Mouse (Mus musculus) central nervous system, embryonic 18 days (tissue): ENCODE results near the gene Wfikkn1. TPM values are rescaled to one million over a fixed set of nuclear protein-coding genes. Genes with fewer than 3 reads are reported as not detected.

Experiments used
- polyA plus RNA-seq: library from polyadenylated mRNA; depleted of rRNA; stranded (reverse); fragments of >200 nt; gene quantifications from 2 replicates; pipeline ENCODE4 v1.2.3, GENCODE M21; 2012; rRNA removed

The Wfikkn1 gene
- 0.39 and 0.40 TPM in 2 replicates for polyA plus RNA-seq

DNA sequence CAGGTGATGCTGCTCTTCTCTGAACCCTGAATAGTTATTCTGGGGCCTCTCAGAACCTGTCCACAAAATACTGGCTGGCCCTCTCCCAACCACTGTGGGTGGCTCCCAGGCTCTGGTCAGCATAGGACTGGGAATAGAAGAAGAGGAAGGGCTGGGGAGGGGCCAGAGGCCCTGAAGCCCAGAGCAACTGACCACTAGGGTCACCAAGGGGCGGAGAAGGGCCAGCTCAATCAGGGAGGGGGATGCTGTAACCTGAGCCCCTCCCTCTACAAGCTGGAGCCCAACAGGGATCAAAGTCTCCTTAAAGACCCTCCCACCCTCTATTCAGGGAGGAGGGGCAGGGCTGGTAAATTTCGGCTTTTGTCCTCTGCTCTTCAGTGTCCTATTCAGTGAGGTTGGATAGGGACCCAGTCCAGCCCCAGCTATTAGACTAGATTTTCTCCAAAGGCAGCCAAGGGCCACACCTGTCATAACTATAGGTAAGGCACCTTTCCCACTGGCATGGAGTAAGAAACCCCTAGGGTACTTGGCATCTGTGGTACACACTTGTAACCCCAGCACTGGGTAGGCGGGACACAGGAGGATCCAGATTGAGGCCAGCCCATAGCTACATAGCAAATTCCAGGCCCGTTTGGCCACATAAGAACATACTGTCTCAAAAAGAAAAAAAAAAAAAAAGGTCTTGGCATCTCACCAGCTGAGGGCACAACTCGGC lies at the start of gene Wfikkn1:
Wfikkn1 (minus strand) TSS at position 663 of the 715 bp plus-strand sequence.

GRCm38 (mm10) chr17:25919144-25919785 lies 38.6 kb upstream of the Wfikkn1 start, which contains the start of gene Rab40c:
TSS of gene Rab40c (minus strand) at chr17:25919727.

DNA sequence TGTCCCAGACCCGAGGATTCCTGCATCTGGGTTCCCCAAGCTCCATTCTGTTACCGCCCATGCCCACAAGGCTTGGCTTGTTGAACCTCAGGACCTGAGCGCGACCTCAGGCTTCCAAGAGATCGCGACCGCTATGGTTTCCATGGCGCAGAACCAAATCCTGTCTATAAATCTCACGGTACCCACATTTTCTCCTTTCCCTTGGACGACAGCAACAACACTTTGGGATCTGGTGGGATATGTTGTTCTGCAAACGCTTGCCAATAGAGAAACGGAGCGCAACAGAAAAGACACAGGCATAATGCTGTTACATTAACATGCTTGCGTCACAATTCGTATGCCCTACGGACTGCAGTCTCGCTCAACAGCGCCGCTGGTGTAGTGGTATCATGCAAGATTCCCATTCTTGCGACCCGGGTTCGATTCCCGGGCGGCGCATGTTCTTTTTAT lies 5.9 kb downstream of the Wfikkn1 start, which contains the start of gene Mettl26:
Mettl26 (plus strand) TSS at position 354 of the 450 bp plus-strand sequence.

GRCm38 (mm10) chr17:25868601-25869191 lies 12.0 kb downstream of the Wfikkn1 start, which contains the start of gene Mcrip2:
TSS of gene Mcrip2 (minus strand) at chr17:25868764.

DNA sequence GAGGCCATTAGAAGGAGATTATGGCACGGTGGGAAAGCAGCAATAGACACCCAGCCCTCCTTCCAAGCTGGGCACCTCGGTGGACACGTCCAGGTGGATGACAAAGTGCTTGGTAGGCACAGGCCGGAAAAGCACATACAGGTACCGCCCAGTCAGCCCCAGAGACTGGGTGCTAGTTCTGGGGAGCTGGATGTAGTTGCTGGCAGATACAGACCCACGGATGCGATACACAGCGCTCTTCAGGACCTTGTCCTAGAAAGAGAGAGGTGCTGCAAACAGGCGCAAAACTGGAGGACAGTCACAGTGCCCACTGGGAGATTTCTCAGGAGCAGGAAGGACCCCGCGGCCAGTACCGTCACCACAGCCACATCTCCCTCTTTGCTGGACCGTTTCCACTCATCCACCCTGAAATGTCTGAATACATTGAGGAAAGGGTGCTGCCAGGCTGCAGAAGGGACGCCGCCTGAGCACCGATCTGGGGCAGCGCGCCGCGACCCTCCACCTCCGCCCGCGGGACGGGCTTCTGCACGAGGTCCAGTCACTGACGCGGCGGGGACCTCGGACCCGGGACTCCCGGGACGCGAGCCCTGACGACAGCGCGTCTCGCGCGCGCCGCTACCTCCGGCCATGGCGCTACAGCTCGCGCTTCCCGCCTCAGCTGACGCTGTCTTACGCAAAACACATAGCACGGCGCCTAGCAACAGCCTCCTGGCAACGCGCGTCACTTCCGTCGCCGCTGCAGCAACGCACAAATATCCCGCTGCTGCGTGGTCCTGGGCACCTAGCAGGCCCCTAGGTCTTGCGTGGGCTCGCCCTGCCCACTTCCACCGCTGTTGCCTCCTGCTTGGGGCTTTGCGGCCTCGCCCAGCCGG lies 19.6 kb downstream of the Wfikkn1 start, which contains the start of gene Wdr90:
Wdr90 (minus strand) TSS at position 670 of the 872 bp plus-strand sequence.

GRCm38 (mm10) chr17:25844396-25844901 lies 36.2 kb downstream of the Wfikkn1 start, which contains the start of gene Rhot2:
TSS of gene Rhot2 (minus strand) at chr17:25844851.

DNA sequence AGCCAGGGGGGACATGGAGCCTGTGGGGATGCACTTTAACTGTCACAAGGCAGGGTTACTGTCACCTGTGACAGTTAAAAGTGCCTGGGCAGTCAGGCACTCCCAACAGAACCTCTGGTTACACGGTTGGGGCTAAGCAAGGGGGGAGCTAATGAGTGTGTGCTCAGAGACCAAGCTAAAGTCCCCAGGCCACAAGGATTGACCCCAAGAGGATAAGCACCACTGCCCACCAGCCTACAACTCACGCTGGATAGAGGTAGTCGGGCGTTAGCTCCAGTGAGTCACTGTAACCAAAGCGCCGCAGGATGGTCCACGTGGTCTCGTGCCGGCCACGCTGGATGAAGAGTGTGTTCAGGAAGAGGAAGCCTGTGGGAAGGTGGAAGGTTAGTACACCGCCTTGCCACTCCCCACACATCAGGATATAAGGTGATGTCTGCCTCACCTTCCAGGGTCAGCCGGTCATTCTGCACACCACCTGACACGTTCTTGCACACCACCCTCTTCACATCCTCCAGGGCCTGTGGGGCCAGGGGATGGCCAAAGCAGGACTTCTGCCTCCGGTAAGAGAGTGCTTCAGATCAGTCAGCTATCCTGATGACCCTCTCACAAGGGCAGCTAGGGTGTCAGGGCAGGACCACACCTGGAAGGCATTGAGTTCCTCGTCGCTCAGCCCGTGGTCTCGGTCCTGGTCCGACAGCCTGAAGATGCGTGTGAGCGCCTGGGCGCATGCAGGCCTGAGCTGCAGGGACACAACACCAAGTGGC lies 39.4 kb downstream of the Wfikkn1 start, which contains the start of gene Gm20683:
Gm20683 (minus strand) TSS at position 647 of the 764 bp plus-strand sequence.

DNA sequence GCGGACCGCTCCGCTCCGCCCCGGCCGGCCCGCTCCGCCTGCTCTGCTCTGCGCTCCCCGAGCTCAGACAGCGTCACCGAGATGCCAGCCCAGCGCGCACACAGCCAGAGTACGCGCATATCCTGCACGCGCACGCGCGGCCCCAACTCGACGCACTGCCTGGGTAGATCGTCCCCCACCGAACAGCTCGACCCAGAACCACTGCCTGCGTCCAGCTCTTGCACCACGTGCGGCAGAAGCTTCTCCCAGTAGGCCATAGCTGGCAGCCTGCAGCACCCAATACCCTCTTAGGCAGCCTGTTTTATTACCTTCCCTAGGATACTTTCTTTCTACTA lies 43.6 kb downstream of the Wfikkn1 start, which contains the start of gene Rhbdl1:
Rhbdl1 (minus strand) TSS at position 220 of the 335 bp plus-strand sequence.

DNA sequence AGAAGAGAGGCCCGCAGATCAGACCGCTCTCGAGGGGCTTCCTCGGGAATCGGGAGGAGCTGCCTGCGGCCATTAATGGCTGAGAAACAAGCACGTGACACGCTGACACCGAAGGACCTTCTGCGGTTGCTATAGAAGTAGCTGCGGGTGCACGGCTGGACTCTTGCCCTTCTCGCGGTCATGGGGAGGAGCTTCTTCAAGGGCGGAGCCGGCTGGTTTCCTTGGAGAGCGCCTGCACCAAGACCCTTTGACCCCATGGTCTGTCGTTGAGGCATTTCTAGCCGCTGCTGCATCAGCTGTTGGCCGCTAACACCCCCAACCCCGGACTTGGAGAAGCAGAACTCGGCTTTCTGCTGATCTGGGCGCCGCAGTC lies 47.4 kb downstream of the Wfikkn1 start, which contains the start of gene Stub1:
Stub1 (minus strand) TSS at position 114 of the 373 bp plus-strand sequence.

DNA sequence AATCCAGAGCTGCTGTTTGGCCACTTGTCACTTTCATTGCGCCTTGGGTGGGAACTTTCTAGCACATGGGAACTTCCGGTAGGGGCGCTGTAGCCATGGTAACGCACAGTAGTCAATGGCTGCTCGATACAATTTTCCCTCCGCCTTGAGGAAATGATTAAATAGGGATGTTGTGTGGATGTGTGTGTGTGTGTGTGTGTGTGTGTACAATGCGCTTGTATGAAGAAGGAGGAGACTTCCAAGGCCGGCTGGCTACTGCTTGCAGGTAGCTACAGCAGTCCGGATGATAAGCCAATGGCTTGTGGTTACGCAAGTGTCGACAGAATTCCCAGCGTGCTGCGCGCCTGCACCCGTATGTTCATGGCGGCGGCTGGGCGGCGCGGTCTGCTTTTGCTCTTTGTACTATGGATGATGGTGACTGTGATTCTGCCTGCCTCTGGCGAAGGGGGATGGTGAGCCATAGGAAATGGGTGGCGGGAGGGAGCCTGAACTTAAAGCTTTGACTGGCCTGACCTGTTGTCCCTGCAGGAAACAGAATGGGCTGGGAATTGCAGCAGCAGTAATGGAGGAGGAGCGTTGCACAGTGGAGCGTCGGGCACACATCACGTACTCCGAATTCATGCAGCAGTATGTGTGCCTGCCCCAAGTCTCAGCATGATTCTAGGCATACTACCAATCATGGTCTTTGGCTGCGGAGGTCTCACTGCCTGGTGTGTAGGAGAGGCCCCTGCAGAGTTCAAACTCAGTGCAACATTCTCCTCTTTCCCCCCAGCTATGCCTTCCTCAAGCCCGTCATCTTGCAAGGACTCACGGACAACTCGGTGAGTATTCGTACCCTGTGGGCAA lies 51.7 kb downstream of the Wfikkn1 start, which contains the start of gene Jmjd8:
Jmjd8 (plus strand) TSS at position 156 of the 846 bp plus-strand sequence.

Other genes with a start within 250 kb of the Wfikkn1 start
- gene Gng13, start 163.7 kb downstream of the Wfikkn1 start, polyA plus RNA-seq = 8.3 and 8.7 TPM in 2 replicates
- 5.9 and 6.7 TPM in 2 replicates for gene Chtf18, start 153.4 kb downstream of the Wfikkn1 start, polyA plus RNA-seq
- gene Rpusd1, start 153.2 kb downstream of the Wfikkn1 start, polyA plus RNA-seq = 47.6 and 50.8 TPM in 2 replicates
- gene Mslnl, start 144.8 kb downstream of the Wfikkn1 start, polyA plus RNA-seq = 0.15 and 0.17 TPM in 2 replicates
- gene Msln, start 126.5 kb downstream of the Wfikkn1 start, polyA plus RNA-seq = 1.6 and 32.1 TPM in 2 replicates
- 26.8 and 27.4 TPM in 2 replicates for gene Narfl, start 107.1 kb downstream of the Wfikkn1 start, polyA plus RNA-seq
- 211 and 212 TPM in 2 replicates for gene Haghl, start 95.2 kb downstream of the Wfikkn1 start, polyA plus RNA-seq
- 0.12 and 0.13 TPM in 2 replicates for gene Ccdc78, start 94.3 kb downstream of the Wfikkn1 start, polyA plus RNA-seq
- 106 and 118 TPM in 2 replicates for gene Fam173a, start 88.0 kb downstream of the Wfikkn1 start, polyA plus RNA-seq
- 0.33 and 0.57 TPM in 2 replicates for gene AC134908.4, start 85.2 kb downstream of the Wfikkn1 start, polyA plus RNA-seq
- gene Metrn, start 83.7 kb downstream of the Wfikkn1 start, polyA plus RNA-seq = 90.6 and 111 TPM in 2 replicates
- gene Fbxl16, start 71.8 kb downstream of the Wfikkn1 start, polyA plus RNA-seq = 79.5 and 95.0 TPM in 2 replicates
- gene Wdr24, start 57.2 kb downstream of the Wfikkn1 start, polyA plus RNA-seq = 42.3 and 44.7 TPM in 2 replicates
- 61.3 and 66.9 TPM in 2 replicates for gene Jmjd8, start 52.0 kb downstream of the Wfikkn1 start, polyA plus RNA-seq
- gene Stub1, start 47.5 kb downstream of the Wfikkn1 start, polyA plus RNA-seq = 297 and 308 TPM in 2 replicates
- 105 and 106 TPM in 2 replicates for gene Rhbdl1, start 43.6 kb downstream of the Wfikkn1 start, polyA plus RNA-seq
- gene Gm20683, start 39.1 kb downstream of the Wfikkn1 start, polyA plus RNA-seq = 37.0 and 39.2 TPM in 2 replicates
- gene Rhot2, start 36.0 kb downstream of the Wfikkn1 start, polyA plus RNA-seq = 95.8 and 96.0 TPM in 2 replicates
- 46.9 and 49.8 TPM in 2 replicates for gene Wdr90, start 19.4 kb downstream of the Wfikkn1 start, polyA plus RNA-seq
- gene Mcrip2, start 12.1 kb downstream of the Wfikkn1 start, polyA plus RNA-seq = 20.1 and 21.8 TPM in 2 replicates
- 67.4 and 73.2 TPM in 2 replicates for gene Mettl26, start 5.8 kb downstream of the Wfikkn1 start, polyA plus RNA-seq
- gene Rab40c, start 38.9 kb upstream of the Wfikkn1 start, polyA plus RNA-seq = 88.6 and 89.3 TPM in 2 replicates
- 107 and 111 TPM in 2 replicates for gene Pigq, start 64.1 kb upstream of the Wfikkn1 start, polyA plus RNA-seq
- gene Nhlrc4, start 64.1 kb upstream of the Wfikkn1 start, polyA plus RNA-seq = 0.29 and 0.44 TPM in 2 replicates
- gene A930017K11Rik, start 71.7 kb upstream of the Wfikkn1 start, polyA plus RNA-seq = 0.62 and 1.1 TPM in 2 replicates
- 38.4 and 38.8 TPM in 2 replicates for gene Capn15, start 104.9 kb upstream of the Wfikkn1 start, polyA plus RNA-seq
- 58.8 and 66.0 TPM in 2 replicates for gene Rab11fip3, start 188.7 kb upstream of the Wfikkn1 start, polyA plus RNA-seq
- gene Decr2, start 209.5 kb upstream of the Wfikkn1 start, polyA plus RNA-seq = 34.1 and 34.8 TPM in 2 replicates
- 24.6 and 25.0 TPM in 2 replicates for gene Nme4, start 214.7 kb upstream of the Wfikkn1 start, polyA plus RNA-seq
- gene Tmem8, start 232.4 kb upstream of the Wfikkn1 start, polyA plus RNA-seq = 9.5 and 10.5 TPM in 2 replicates
- gene Mrpl28, start 242.6 kb upstream of the Wfikkn1 start, polyA plus RNA-seq = 100 and 106 TPM in 2 replicates